Mouse (Mus musculus) MEL (cell line): Measurements from ENCODE around the gene Dvl2. TPM values are rescaled to one million over a fixed set of nuclear protein-coding genes. Genes with fewer than 3 reads are reported as not detected.

Source experiments
- DNase-seq: peaks from one replicate; pipeline ENCODE4 v3.0.0; 2011; ENCODE audit warnings: low read depth, low spot score
- H3K27ac ChIP-seq: 2 replicates; pipeline ENCODE4 v1.5.1; 2012; ENCODE audit warnings: low read depth, mild to moderate bottlenecking, control low read depth, low read length, moderate library complexity; ENCODE audit not compliant: control insufficient read depth
- H3K27me3 ChIP-seq, 2 experiments: fragments of 150-350 bp in 1 of 2; sonication (generic) in 1 of 2; 2 replicates each; pipeline ENCODE4 v1.6.1; 2012; ENCODE audit warnings: low read length in 2 of 2, mild to moderate bottlenecking in 2 of 2, improper control_type of control experiment in 1 of 2, moderate library complexity in 1 of 2; ENCODE audit not compliant: insufficient read depth in 2 of 2, control insufficient read depth in 1 of 2
- H3K36me3 ChIP-seq, 2 experiments: 2 replicates each; pipeline ENCODE4 v1.6.1; 2012 to 2014; ENCODE audit warnings: low read length in 2 of 2, improper control_type of control experiment in 1 of 2, inconsistent platforms in 1 of 2, mild to moderate bottlenecking in 1 of 2; ENCODE audit not compliant: insufficient read depth in 2 of 2, control insufficient read depth in 1 of 2
- H3K4me1 ChIP-seq, 2 experiments: fragments of 150-350 bp in 1 of 2; sonication (generic) in 1 of 2; 2 replicates each; pipeline ENCODE4 v1.6.1; 2012; ENCODE audit warnings: low read length in 2 of 2, improper control_type of control experiment in 1 of 2, mild to moderate bottlenecking in 1 of 2; ENCODE audit not compliant: insufficient read depth in 2 of 2, control insufficient read depth in 1 of 2
- H3K4me3 ChIP-seq, 2 experiments: fragments of 150-350 bp in 1 of 2; sonication (generic) in 1 of 2; 2 replicates each; pipeline ENCODE4 v1.5.1; 2012; ENCODE audit warnings: low read depth in 2 of 2, low read length in 2 of 2, mild to moderate bottlenecking in 2 of 2, moderate library complexity in 2 of 2, control low read depth in 1 of 2, improper control_type of control experiment in 1 of 2; ENCODE audit not compliant: control insufficient read depth in 1 of 2, insufficient read depth in 1 of 2
- H3K79me2 ChIP-seq: 2 replicates; pipeline ENCODE4 v1.6.1; 2012; ENCODE audit warnings: mild to moderate bottlenecking, low read length, moderate library complexity; ENCODE audit not compliant: control insufficient read depth, poor library complexity, insufficient read depth
- H3K9ac ChIP-seq: 2 replicates; pipeline ENCODE4 v1.6.1; 2012; ENCODE audit warnings: low read depth, mild to moderate bottlenecking, control low read depth, low read length, moderate library complexity; ENCODE audit not compliant: control insufficient read depth, poor library complexity, severe bottlenecking
- H3K9me3 ChIP-seq: fragments of 150-350 bp; sonication (generic); replicated peaks from 2 replicates; pipeline ENCODE4 v1.6.1; 2012; ENCODE audit warnings: mild to moderate bottlenecking, low read length, improper control_type of control experiment, moderate library complexity; ENCODE audit not compliant: insufficient read depth
- CHD2 ChIP-seq: IDR thresholded peaks from 2 replicates; pipeline ENCODE4 v1.6.1; 2011; ENCODE audit warnings: low read length, improper control_type of control experiment
- CTCF ChIP-seq, 3 experiments: IDR thresholded peaks in 2 of 3; conservative IDR thresholded peaks in 1 of 3; 2 replicates each; pipeline ENCODE4 v1.5.1; 2011 to 2012; ENCODE audit warnings: low read length in 3 of 3, low read depth in 2 of 3, mild to moderate bottlenecking in 2 of 3, improper control_type of control experiment in 1 of 3, inconsistent platforms in 1 of 3, mixed read lengths in 1 of 3, moderate library complexity in 1 of 3; ENCODE audit not compliant: control insufficient read depth in 1 of 3, insufficient read depth in 1 of 3, poor library complexity in 1 of 3, severe bottlenecking in 1 of 3
- E2F4 ChIP-seq: IDR thresholded peaks from 2 replicates; pipeline ENCODE4 v1.6.1; 2011; ENCODE audit warnings: low read depth, low read length, improper control_type of control experiment, borderline replicate concordance
- GABPA ChIP-seq: IDR thresholded peaks from 2 replicates; pipeline ENCODE4 v1.6.1; 2012; ENCODE audit warnings: low read depth, mild to moderate bottlenecking, inconsistent platforms, low read length, improper control_type of control experiment, moderate library complexity
- MAFK ChIP-seq: IDR thresholded peaks from 2 replicates; pipeline ENCODE4 v1.6.1; 2011; ENCODE audit warnings: low read depth, mild to moderate bottlenecking, low read length, improper control_type of control experiment, borderline replicate concordance
- MAZ ChIP-seq: IDR thresholded peaks from 2 replicates; pipeline ENCODE4 v1.6.1; 2012; ENCODE audit warnings: low read depth, mild to moderate bottlenecking, inconsistent platforms, low read length, improper control_type of control experiment
- MYB ChIP-seq: IDR thresholded peaks from 2 replicates; pipeline ENCODE4 v1.6.1; 2011; ENCODE audit warnings: mild to moderate bottlenecking, low read depth, low read length, improper control_type of control experiment
- MYC ChIP-seq: IDR thresholded peaks from 2 replicates; pipeline ENCODE4 v1.6.1; 2011; ENCODE audit warnings: low read depth, mild to moderate bottlenecking, low read length, improper control_type of control experiment, moderate library complexity
- POLR2A ChIP-seq, 2 experiments: IDR thresholded peaks; 2 replicates each; pipeline ENCODE4 v1.6.1; 2011 to 2012; ENCODE audit warnings: low read length in 2 of 2, mild to moderate bottlenecking in 2 of 2, control low read depth in 1 of 2, improper control_type of control experiment in 1 of 2, low read depth in 1 of 2, moderate library complexity in 1 of 2; ENCODE audit not compliant: control insufficient read depth in 1 of 2, insufficient read depth in 1 of 2, poor library complexity in 1 of 2
- POLR2AphosphoS5 ChIP-seq: IDR thresholded peaks from 2 replicates; pipeline ENCODE4 v1.6.1; 2012; ENCODE audit warnings: low read depth, borderline replicate concordance, mild to moderate bottlenecking, inconsistent platforms, low read length, moderate library complexity, mixed read lengths
- RAD21 ChIP-seq: IDR thresholded peaks from 2 replicates; pipeline ENCODE4 v1.6.1; 2011; ENCODE audit warnings: mild to moderate bottlenecking, low read depth, low read length, improper control_type of control experiment
- SMC3 ChIP-seq: IDR thresholded peaks from 2 replicates; pipeline ENCODE4 v1.6.1; 2011; ENCODE audit warnings: low read depth, low read length, improper control_type of control experiment
- TAL1 ChIP-seq: IDR thresholded peaks from 2 replicates; pipeline ENCODE4 v1.6.1; 2012; ENCODE audit warnings: mild to moderate bottlenecking, inconsistent platforms, low read length, moderate library complexity, mixed read lengths
- ZMIZ1 ChIP-seq: IDR thresholded peaks from 2 replicates; pipeline ENCODE4 v1.6.1; 2012; ENCODE audit warnings: low read depth, mild to moderate bottlenecking, inconsistent platforms, low read length, improper control_type of control experiment, moderate library complexity
- ZNF384 ChIP-seq: IDR thresholded peaks from 2 replicates; pipeline ENCODE4 v1.6.1; 2012; ENCODE audit warnings: low read depth, mild to moderate bottlenecking, inconsistent platforms, low read length, improper control_type of control experiment
- polyA plus RNA-seq, 2 experiments: library from polyadenylated mRNA; stranded (reverse) in 1 of 2; unstranded in 1 of 2; fragments of >175 nt in 1 of 2; fragments of >200 nt in 1 of 2; gene quantifications; 2 replicates each; pipeline versions ENCODE4 v1.2.1 to v1.2.4; 2012; ENCODE audit warnings: low replicate concordance in 2 of 2, low read depth in 1 of 2; ENCODE audit not compliant: insufficient read length in 2 of 2, insufficient read depth in 1 of 2, missing spikeins in 1 of 2
- total RNA-seq: library from RNA; depleted of rRNA; stranded (reverse); fragments of 300-350 nt; gene quantifications from 2 replicates; pipeline ENCODE4 v1.2.3, GENCODE M21; 2012

Dvl2 gene
- total and polyA plus RNA-seq, 3 experiments: 38.5 to 40.1 TPM; not detected in 1

DNA sequence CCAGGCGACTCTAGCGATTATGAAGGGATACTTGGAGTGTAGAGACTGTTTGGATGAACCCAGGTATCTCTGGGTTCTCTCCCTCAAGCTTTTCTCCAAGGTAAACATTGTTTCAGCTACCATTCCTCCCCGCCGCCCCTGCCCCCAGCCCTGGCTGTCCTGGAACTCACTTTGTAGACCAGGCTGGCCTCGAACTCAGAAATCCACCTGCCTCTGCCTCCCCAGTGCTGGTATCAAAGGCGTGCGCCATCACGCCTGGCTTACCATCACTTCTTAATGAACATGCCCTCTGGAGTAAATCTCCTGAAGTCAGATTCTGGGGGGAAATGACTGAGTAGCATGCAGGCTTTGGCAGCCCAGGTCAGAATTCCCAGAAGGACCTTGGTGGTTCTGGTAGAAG is 18.2 kb upstream of the Dvl2 start, which contains the start of gene Elp5:
Gene Elp5, minus strand, starts transcription at position 293 of the 400 bp plus-strand sequence.
- H3K27ac ChIP-seq: peak within 1 kb of the TSS; percentile 88
- DNase-seq: no peak
- peaks cover 2 to 24% of the 10 kb centered on the region in 2 experiments; a peak in 3 of 4 replicates for H3K36me3 ChIP-seq

DNA sequence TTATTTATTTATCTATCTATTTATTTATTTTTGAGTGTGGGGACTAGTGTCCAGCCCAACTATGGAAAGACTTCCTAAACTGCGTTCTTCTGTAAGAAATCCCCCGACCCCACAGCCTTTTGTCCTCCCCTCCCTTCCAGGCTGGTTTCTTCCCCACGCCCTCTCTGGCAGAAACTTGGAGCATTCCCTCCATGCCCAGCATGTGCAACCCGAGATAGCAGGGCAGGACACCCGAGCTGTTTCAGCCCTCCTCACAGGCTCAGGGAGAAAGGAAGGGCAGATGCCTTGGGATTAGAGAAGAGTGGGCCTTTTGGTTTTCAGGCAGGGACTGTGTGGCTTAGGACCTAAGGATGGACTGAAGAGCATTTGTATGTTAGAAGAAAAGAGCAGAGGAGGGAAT is 17.5 kb upstream of the Dvl2 start:
- peaks cover 2 to 24% of the 10 kb centered on the region in 2 experiments; a peak in 3 of 4 replicates for H3K36me3 ChIP-seq
- peaks cover 43% of the 10 kb centered on the region for H3K79me2 ChIP-seq
- H3K4me3 ChIP-seq: no peak overlapping the region
- peak overlapping the region; percentile 99 for H3K9ac ChIP-seq
- H3K9me3 ChIP-seq: no peaks in the 10 kb centered on the region
- no peaks in the 10 kb centered on the region for H3K27me3 ChIP-seq
- peaks cover 6 to 17% of the 10 kb centered on the region in 2 experiments for H3K4me1 ChIP-seq
- TF ChIP-seq TAL1 (peak; percentile 23; the same call in 1 of the 2 replicates), POLR2AphosphoS5 (no peak)
- TF ChIP-seq, all 39 proteins: peak for 1
- no peak for DNase-seq
- H3K27ac ChIP-seq: no peak overlapping the region

More for the DNA sequence above, 18.2 kb upstream of the Dvl2 start, which contains the start of gene Elp5:
- H3K27me3 ChIP-seq: no peaks in the 10 kb centered on the region
- peak within 1 kb of the TSS; percentile 96 to 98 for H3K4me3 ChIP-seq
- H3K4me1 ChIP-seq: peaks cover 6 to 17% of the 10 kb centered on the region in 2 experiments
- H3K9ac ChIP-seq: peak within 1 kb of the TSS; percentile 99
- H3K9me3 ChIP-seq: no peaks in the 10 kb centered on the region
- peaks cover 45% of the 10 kb centered on the region for H3K79me2 ChIP-seq
- TF ChIP-seq CTCF (IDR thresholded peaks at IDR 0.05 in 2 of 3, conservative IDR thresholded peaks at IDR 0.05 in 1 of 3; ENCODE audit: control insufficient read depth in 1 of 3, insufficient read depth in 1 of 3, low read depth in 2 of 3, low read length in 3 of 3, poor library complexity in 1 of 3, severe bottlenecking in 1 of 3): no peak

DNA sequence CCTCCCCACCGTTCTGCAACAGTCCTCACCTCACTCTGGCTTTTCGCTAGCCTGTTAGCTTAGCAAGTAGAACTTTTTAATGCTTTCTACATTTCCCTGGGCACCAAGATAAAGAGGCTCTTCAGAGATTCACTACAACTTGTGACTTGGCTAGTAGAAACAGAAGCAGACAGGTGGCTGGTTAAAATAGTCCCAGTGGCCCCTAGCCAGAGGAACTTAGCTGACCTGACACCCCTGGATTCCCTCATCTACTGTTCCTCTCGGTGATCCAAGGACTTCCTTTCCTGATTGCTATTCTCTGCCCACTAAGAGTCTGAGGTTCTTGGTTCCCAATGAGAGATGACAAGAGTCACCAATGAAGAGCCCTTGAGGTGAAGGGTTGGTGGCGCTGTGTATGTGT is 17.0 kb upstream of the Dvl2 start:
- H3K27ac ChIP-seq: no peak overlapping the region
- H3K79me2 ChIP-seq: peaks cover 43% of the 10 kb centered on the region
- 0 out of 2 replicates have a peak overlapping the region, but pooled peaks have one; percentile 99 for H3K9ac ChIP-seq
- peaks cover 2 to 24% of the 10 kb centered on the region in 2 experiments; a peak in 3 of 4 replicates for H3K36me3 ChIP-seq
- H3K27me3 ChIP-seq: no peaks in the 10 kb centered on the region
- H3K9me3 ChIP-seq: no peaks in the 10 kb centered on the region
- no peak for DNase-seq
- TF ChIP-seq POLR2A (IDR thresholded peaks at IDR 0.05; ENCODE audit: control insufficient read depth in 1 of 2, insufficient read depth in 1 of 2, low read depth in 1 of 2, low read length in 2 of 2, poor library complexity in 1 of 2): no peak
- no peak for TF ChIP-seq ZNF384
- no peak for TF ChIP-seq MAZ
- no peak for TF ChIP-seq MYB
- TF ChIP-seq SMC3: no peak
- TF ChIP-seq CTCF (IDR thresholded peaks at IDR 0.05 in 2 of 3, conservative IDR thresholded peaks at IDR 0.05 in 1 of 3; ENCODE audit: control insufficient read depth in 1 of 3, insufficient read depth in 1 of 3, low read depth in 2 of 3, low read length in 3 of 3, poor library complexity in 1 of 3, severe bottlenecking in 1 of 3): no peak
- no peak for TF ChIP-seq ZMIZ1
- no peak for TF ChIP-seq RAD21
- TF ChIP-seq E2F4: no peak
- no peak for TF ChIP-seq MYC
- no peak for TF ChIP-seq CHD2
- no peak for TF ChIP-seq MAFK
- TF ChIP-seq GABPA: no peak
- no peak overlapping the region for H3K4me3 ChIP-seq
- peaks cover 6 to 17% of the 10 kb centered on the region in 2 experiments for H3K4me1 ChIP-seq
